Mouse (Mus musculus) small intestine, adult 2 months (tissue): ENCODE data around the gene Pde4b. TPM values are rescaled to one million over a fixed set of nuclear protein-coding genes. Genes with fewer than 3 reads are reported as not detected.

Source experiments
- H3K27ac ChIP-seq: fragments of 200-500 bp; 2 replicates; pipeline ENCODE4 v1.5.1; 2012; ENCODE audit warnings: low read depth, low read length, control low read depth, inconsistent platforms; ENCODE audit not compliant: insufficient read depth
- H3K27me3 ChIP-seq: fragments of 200-500 bp; 2 replicates; pipeline ENCODE4 v1.6.1; 2012; ENCODE audit warnings: mild to moderate bottlenecking, moderate library complexity, low read length, inconsistent platforms; ENCODE audit not compliant: control insufficient read depth, insufficient read depth
- H3K36me3 ChIP-seq: fragments of 200-500 bp; 2 replicates; pipeline ENCODE4 v1.6.1; 2012; ENCODE audit warnings: mild to moderate bottlenecking, low read length, control low read depth, inconsistent platforms; ENCODE audit not compliant: control insufficient read depth, insufficient read depth
- H3K4me1 ChIP-seq: fragments of 200-500 bp; 2 replicates; pipeline ENCODE4 v1.6.1; 2012; ENCODE audit warnings: low read length, inconsistent platforms, mixed read lengths; ENCODE audit not compliant: control insufficient read depth, insufficient read depth, insufficient read length
- H3K4me3 ChIP-seq: fragments of 200-500 bp; 2 replicates; pipeline ENCODE4 v1.5.1; 2012; ENCODE audit warnings: low read depth, mild to moderate bottlenecking, control low read depth, inconsistent platforms, low read length, moderate library complexity
- CTCF ChIP-seq: fragments of 200-500 bp; IDR thresholded peaks from 2 replicates; pipeline ENCODE4 v1.5.1; 2012; ENCODE audit warnings: low read depth, mild to moderate bottlenecking, control low read depth, inconsistent platforms, low read length, moderate library complexity, mixed read lengths; ENCODE audit not compliant: insufficient replicate concordance, insufficient read length; ENCODE audit errors: extremely low read depth
- POLR2A ChIP-seq: fragments of 200-500 bp; IDR thresholded peaks from 2 replicates; pipeline ENCODE4 v1.6.1; 2012; ENCODE audit warnings: low read depth, mild to moderate bottlenecking, control low read depth, inconsistent platforms, low read length, moderate library complexity
- WGBS: fragments of 180-500 bp; shearing (Covaris S2); methylation state at CpG from one replicate; pipeline ENCODE4 v1.1.7; 2018; 5-methylcytosine and 5-hydroxymethylcytosine counted together
- polyA plus RNA-seq: library from polyadenylated mRNA; depleted of rRNA; stranded (reverse); fragments of >200 nt; gene quantifications from 2 replicates; pipeline ENCODE4 v1.2.3, GENCODE M21; 2012

Pde4b gene
- polyA plus RNA-seq, 1 experiment: 2.5 TPM

DNA sequence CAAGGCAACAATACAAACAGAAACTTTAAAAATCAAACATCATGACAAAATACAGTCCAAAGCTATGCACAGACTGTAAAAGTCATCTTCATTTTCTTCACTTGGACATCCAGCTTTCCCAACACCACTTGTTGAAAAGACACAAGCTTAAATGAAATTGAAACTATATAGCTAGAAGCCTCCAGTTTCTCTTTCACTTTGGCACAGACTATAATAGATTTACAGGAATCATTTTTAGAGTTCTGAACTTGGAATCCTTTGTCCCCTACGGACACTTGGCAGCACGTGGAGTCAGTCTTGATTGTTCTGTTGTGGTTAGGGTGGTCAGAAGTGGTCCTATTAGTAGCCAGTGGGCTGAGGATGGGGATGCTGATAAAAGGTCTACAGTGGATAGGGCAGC, 191.6 kb downstream of the Pde4b start:
- H3K27me3 ChIP-seq: no peaks in the 10 kb centered on the region
- H3K4me3 ChIP-seq: no peak overlapping the region
- H3K4me1 ChIP-seq: peaks cover 6% of the 10 kb centered on the region; the same call in 1 of the 2 replicates
- no peaks in the 10 kb centered on the region for H3K36me3 ChIP-seq
- H3K27ac ChIP-seq: peak overlapping the region; percentile 69
- 40% methylated on average over 2 of the region's 2 CpGs for WGBS
- TF ChIP-seq POLR2A: no peak
- TF ChIP-seq CTCF: no peak

- Histone ChIP-seq H3K4me1 (no peaks in the 10 kb centered on the region), H3K27ac (no peak overlapping the region), H3K27me3 (no peaks in the 10 kb centered on the region), H3K36me3 (no peaks in the 10 kb centered on the region), H3K4me3 (no peak overlapping the region)
- TF ChIP-seq POLR2A (no peak), CTCF (no peak)
- 58% methylated on average over 6 of the region's 6 CpGs for WGBS
These were observed 199.8 kb downstream of the Pde4b start for GRCm38 (mm10) chr4:102287172-102287571.

DNA sequence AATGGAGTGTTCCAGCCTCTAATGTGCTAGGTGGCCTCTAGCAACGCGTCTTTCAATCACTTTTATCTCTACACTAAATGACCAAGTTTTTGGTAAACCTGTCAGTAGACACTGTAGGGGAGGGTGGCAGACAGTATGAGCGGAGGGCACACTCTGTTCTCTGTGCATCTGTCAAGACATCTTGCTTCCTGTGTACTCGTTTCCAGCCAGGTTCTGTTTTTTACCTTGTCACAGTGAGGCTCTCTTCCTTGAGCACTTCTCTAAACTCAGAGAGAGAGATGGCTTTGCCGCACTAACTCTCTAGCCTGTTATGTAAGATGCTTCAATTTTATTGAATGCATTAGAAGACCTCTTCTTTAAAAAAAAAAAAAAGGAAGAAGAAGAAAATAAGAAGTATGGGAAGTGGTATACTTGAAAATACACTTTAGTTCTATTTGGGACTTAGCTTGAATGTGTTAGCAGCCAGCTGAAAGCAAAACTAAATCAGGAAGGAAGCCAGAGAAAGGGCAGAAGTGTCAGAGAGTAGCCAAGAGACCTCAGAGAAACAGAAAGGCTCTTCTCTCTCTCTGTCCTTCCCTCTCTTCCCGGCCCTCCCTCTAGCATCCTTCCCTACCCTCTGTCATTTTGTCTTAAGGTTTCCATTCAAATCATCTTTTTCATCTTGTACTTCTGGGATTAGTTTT, 202.8 kb downstream of the Pde4b start:
- no peaks in the 10 kb centered on the region for H3K36me3 ChIP-seq
- H3K27me3 ChIP-seq: no peaks in the 10 kb centered on the region
- H3K4me3 ChIP-seq: no peak overlapping the region
- no peak for TF ChIP-seq POLR2A
- no peak for TF ChIP-seq CTCF
- 65% methylated on average over 6 of the region's 6 CpGs for WGBS
- no peaks in the 10 kb centered on the region for H3K4me1 ChIP-seq
- H3K27ac ChIP-seq: no peak overlapping the region

GRCm38 (mm10) chr4:102297558-102297957, 210.2 kb downstream of the Pde4b start:
- Histone ChIP-seq H3K27me3 (no peaks in the 10 kb centered on the region), H3K4me3 (no peak overlapping the region), H3K27ac (no peak overlapping the region), H3K36me3 (no peaks in the 10 kb centered on the region), H3K4me1 (no peaks in the 10 kb centered on the region)
- no peak for TF ChIP-seq CTCF

- WGBS: 57% methylated on average over 4 of the region's 4 CpGs
- no peak for TF ChIP-seq POLR2A
- TF ChIP-seq CTCF: no peak
- Histone ChIP-seq H3K4me1 (no peaks in the 10 kb centered on the region), H3K4me3 (no peak overlapping the region), H3K27me3 (no peaks in the 10 kb centered on the region), H3K36me3 (no peaks in the 10 kb centered on the region), H3K27ac (no peak overlapping the region)
These were observed 215.2 kb downstream of the Pde4b start for GRCm38 (mm10) chr4:102302568-102302967.

DNA sequence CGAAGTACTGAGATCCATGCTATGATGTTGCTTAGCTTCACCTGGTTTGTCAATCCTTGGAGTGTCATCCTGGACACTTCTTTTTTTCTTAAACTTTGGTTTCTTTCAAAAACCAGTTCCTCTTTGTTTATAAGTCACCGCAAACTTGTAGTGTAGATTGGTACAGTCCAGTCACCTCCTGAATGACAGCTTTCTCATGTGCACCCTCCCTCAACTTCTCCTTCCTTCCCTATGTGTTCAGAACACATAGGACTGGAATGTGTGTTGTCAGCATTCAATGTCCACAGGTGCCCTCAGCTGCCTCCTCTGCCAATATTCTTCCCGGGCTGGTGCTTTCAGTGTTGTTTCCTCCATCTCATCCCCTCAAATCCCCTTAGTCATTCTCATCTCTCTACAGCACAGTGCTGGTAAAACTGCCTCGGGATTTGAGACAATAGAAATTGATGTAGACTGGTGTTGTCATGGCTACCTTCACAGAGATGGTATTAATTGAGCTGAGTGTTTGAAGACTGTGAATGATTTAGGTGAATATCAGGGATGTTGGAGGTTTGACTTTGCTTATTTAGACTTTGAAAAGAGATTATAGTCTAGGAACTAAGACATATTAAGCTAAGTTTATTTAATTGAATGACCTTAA, 220.4 kb downstream of the Pde4b start:
- 66% methylated on average over 4 of the region's 4 CpGs for WGBS
- no peaks in the 10 kb centered on the region for H3K36me3 ChIP-seq
- TF ChIP-seq POLR2A (no peak), CTCF (no peak)

DNA sequence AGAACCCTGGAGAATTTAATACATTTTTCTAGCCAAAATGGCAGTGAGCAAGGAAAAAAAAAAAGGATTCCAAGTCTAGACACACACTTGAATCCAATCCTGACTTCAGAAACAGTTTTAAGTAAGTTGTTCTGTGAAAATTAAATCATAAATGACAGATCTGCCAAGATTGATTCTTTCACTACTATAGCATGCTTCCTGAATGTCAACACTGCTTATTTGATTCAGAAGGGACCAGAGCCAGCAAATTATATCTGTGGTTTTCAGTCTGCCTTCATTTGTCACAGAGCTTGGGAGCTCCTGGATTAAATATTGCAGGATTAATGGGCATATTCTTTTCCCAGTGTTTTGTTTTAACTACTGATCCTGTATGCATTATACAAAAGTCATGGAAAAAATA, 223.3 kb downstream of the Pde4b start:
- no peaks in the 10 kb centered on the region for H3K4me1 ChIP-seq
- H3K36me3 ChIP-seq: no peaks in the 10 kb centered on the region
- no peak for TF ChIP-seq POLR2A
- no peak for TF ChIP-seq CTCF
- no peak overlapping the region for H3K27ac ChIP-seq
- H3K4me3 ChIP-seq: no peak overlapping the region
- H3K27me3 ChIP-seq: no peaks in the 10 kb centered on the region

More for the DNA sequence above, 220.4 kb downstream of the Pde4b start:
- H3K4me3 ChIP-seq: no peak overlapping the region
- no peaks in the 10 kb centered on the region for H3K27me3 ChIP-seq
- H3K27ac ChIP-seq: no peak overlapping the region
- H3K4me1 ChIP-seq: no peaks in the 10 kb centered on the region
